Mouse (Mus musculus): ENCODE results near the gene Zfp14.

DNA sequence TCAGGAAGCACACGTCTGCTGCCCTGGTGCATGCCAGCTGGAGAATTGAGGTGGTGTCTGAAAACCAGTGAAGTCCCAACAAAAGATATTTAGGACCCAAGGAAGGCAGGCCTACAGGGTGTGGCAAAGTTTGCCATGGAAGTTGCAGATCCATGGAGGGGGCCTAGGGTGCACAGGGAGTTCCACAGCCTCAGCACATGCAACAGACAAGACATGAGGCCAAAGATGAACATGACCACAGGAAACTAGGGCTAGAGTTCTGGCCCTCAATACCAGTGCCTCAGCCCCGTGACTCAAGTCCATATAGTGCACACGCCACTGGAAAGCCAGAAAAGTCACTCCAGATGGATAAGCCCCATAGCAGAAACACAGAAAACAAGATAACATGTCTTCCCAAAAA, 22.6 kb downstream of the Zfp14 start:
- TF ChIP-seq EP300 (IDR thresholded peaks at IDR 0.05; ENCODE audit: low read depth) (no peak), CTCF (IDR thresholded peaks at IDR 0.05; ENCODE audit: low read depth) (no peak)
